Mouse (Mus musculus): ENCODE measurements around the gene Spata46. TPM values are rescaled to one million over a fixed set of nuclear protein-coding genes. Genes with fewer than 3 reads are reported as not detected.

Spata46 gene
- polyA plus RNA-seq, 1 experiment from 2014 or later, result 2.1 TPM

DNA sequence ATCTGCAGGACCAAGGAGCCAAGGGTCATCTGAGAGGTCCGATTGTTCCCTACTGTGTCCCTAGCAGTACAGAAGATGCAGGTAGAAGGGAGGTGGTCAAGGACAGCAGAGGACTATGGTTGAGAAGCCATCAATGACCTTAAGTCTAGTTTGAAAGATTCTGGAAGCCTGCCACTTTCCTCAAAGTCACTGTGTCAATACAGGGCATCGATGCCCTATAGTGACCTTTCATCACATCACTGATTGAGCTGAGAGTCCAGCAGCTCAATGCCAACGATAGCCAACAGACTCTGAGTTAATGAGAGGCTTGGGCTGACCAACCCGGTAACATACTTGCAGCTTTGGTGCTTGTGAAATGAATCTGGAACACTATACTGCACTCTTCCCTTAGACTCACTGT, 16.7 kb downstream of the Spata46 start:
- Histone ChIP-seq H3K27ac (ENCODE audit: low read length) (no peak overlapping the region), H3K9ac (replicated peaks; ENCODE audit: low read length) (no peak overlapping the region), H3K36me3 (ENCODE audit: insufficient read depth, low read length) (no peaks in the 10 kb centered on the region), H3K9me3 (ENCODE audit: low read length) (no peaks in the 10 kb centered on the region), H3K4me1 (ENCODE audit: insufficient read depth, low read length) (no peaks in the 10 kb centered on the region), H3K27me3 (ENCODE audit: insufficient read depth, low read length) (no peaks in the 10 kb centered on the region), H3K4me2 (replicated peaks; ENCODE audit: low read depth, low read length) (no peak overlapping the region), H3K4me3 (ENCODE audit: low read length) (no peak overlapping the region)
- 93% methylated on average over 4 of the region's 4 CpGs for WGBS
- no peak for ATAC-seq (ENCODE audit: low FRiP score, low TSS enrichment)

DNA sequence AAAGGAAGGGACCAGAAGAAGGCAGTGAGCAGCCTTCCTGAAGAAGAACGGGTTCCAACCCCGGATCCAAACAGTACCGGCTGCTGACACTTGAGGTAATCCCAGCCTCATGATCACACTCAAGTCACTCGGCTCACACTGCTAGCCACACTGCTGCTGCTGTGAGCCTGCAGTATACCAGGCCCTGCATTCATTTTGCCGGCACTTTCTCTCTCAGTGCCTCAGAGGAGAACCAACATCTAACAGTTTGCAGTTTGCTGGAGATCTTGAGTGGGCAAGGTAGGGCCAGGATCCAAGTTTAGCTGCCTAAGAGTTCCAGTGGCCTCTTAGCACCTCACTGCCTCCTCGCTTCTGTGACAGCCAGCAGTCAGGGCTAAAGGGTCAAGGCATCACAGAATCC, 23.3 kb downstream of the Spata46 start:
- no peak overlapping the region for H3K9ac ChIP-seq (replicated peaks; ENCODE audit: low read length)
- 74% methylated on average over 6 of the region's 6 CpGs for WGBS
- no peaks in the 10 kb centered on the region for H3K27me3 ChIP-seq (ENCODE audit: insufficient read depth, low read length)
- no peaks in the 10 kb centered on the region for H3K4me1 ChIP-seq (ENCODE audit: insufficient read depth, low read length)
- no peak for ATAC-seq (ENCODE audit: low FRiP score, low TSS enrichment)
- no peaks in the 10 kb centered on the region for H3K9me3 ChIP-seq (ENCODE audit: low read length)
- no peak overlapping the region for H3K4me3 ChIP-seq (ENCODE audit: low read length)
- no peak overlapping the region for H3K27ac ChIP-seq (ENCODE audit: low read length)
- H3K36me3 ChIP-seq (ENCODE audit: insufficient read depth, low read length), result no peaks in the 10 kb centered on the region
- H3K4me2 ChIP-seq (replicated peaks; ENCODE audit: low read depth, low read length), result no peak overlapping the region

DNA sequence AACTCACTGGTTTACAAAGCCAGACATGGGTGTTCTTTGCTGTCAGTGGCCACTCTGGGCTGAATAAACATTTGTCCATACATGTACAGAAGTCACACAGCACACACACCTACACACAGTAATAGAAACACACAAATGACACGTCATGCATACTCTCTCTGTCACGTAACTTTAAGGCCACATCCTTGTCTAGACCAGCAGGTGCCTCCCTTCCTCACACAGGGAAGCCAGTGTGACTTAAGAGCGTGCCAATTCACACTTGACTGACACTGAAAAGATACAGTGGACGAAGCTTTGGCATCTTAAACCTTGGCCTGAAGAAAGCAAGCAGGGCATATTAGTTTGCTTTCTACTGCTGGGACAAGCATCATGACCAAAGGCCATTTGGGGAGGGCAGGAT, 24.2 kb downstream of the Spata46 start:
- Histone ChIP-seq H3K9ac (replicated peaks; ENCODE audit: low read length) (no peak overlapping the region), H3K4me2 (replicated peaks; ENCODE audit: low read depth, low read length) (no peak overlapping the region), H3K27me3 (ENCODE audit: insufficient read depth, low read length) (no peaks in the 10 kb centered on the region), H3K9me3 (ENCODE audit: low read length) (no peaks in the 10 kb centered on the region), H3K4me3 (ENCODE audit: low read length) (no peak overlapping the region), H3K36me3 (ENCODE audit: insufficient read depth, low read length) (no peaks in the 10 kb centered on the region), H3K4me1 (ENCODE audit: insufficient read depth, low read length) (no peaks in the 10 kb centered on the region), H3K27ac (ENCODE audit: low read length) (no peak overlapping the region)
- 77% methylated on average over 4 of the region's 4 CpGs for WGBS
- no peak for ATAC-seq (ENCODE audit: low FRiP score, low TSS enrichment)

DNA sequence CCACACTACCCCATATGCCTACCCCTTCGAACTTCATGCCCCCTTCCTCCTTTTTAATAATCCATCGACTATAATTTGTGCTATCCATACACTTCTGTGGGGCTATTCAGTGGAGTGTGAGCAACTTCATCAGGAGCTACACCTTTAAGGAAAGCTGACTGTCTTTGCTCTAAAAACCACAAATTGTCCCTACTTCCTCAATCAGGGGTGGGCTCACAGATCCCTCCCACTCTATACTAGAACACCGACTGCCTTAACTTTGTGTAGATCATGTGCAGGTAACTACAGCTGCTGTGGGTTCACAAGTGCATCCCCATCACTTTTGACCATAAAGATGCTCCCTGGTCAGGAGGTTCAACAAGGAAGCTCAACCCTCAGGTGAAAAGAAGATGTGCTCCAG, 31.3 kb downstream of the Spata46 start:
- 95% methylated on average over 3 of the region's 3 CpGs for WGBS
- no peak for ATAC-seq (ENCODE audit: low FRiP score, low TSS enrichment)

DNA sequence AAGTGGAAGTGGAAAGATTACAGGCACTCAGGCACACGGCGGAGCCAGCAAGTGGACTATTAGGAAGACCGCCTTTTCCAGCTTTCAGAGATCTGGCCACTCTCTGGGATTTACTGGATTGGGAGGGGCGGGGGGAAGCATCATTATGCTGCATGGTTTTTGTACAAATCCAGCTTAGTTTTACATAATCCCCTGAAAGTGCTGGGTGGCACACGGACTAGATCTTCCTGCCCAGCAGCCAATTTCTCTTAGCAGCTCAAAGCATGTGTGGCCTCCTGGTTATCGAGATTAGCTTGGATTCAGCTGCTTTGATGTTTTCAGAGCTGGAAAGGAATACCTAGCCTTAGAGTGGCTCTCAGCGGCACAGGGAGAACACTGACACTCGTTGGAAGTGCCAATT, 34.5 kb downstream of the Spata46 start:
- Histone ChIP-seq H3K36me3 (ENCODE audit: insufficient read depth, low read length) (no peaks in the 10 kb centered on the region), H3K4me3 (ENCODE audit: low read length) (no peak overlapping the region), H3K4me2 (replicated peaks; ENCODE audit: low read depth, low read length) (no peak overlapping the region), H3K27me3 (ENCODE audit: insufficient read depth, low read length) (no peaks in the 10 kb centered on the region), H3K9me3 (ENCODE audit: low read length) (no peaks in the 10 kb centered on the region), H3K27ac (ENCODE audit: low read length) (no peak overlapping the region), H3K4me1 (ENCODE audit: insufficient read depth, low read length) (no peaks in the 10 kb centered on the region), H3K9ac (replicated peaks; ENCODE audit: low read length) (no peak overlapping the region)
- ATAC-seq (ENCODE audit: low FRiP score, low TSS enrichment), result no peak
- WGBS, result 72% methylated on average over 8 of the region's 8 CpGs

More for the DNA sequence above, 31.3 kb downstream of the Spata46 start:
- Histone ChIP-seq H3K9me3 (ENCODE audit: low read length) (no peaks in the 10 kb centered on the region), H3K27ac (ENCODE audit: low read length) (no peak overlapping the region), H3K4me3 (ENCODE audit: low read length) (no peak overlapping the region), H3K4me2 (replicated peaks; ENCODE audit: low read depth, low read length) (no peak overlapping the region), H3K4me1 (ENCODE audit: insufficient read depth, low read length) (no peaks in the 10 kb centered on the region), H3K36me3 (ENCODE audit: insufficient read depth, low read length) (no peaks in the 10 kb centered on the region), H3K9ac (replicated peaks; ENCODE audit: low read length) (no peak overlapping the region), H3K27me3 (ENCODE audit: insufficient read depth, low read length) (no peaks in the 10 kb centered on the region)

DNA sequence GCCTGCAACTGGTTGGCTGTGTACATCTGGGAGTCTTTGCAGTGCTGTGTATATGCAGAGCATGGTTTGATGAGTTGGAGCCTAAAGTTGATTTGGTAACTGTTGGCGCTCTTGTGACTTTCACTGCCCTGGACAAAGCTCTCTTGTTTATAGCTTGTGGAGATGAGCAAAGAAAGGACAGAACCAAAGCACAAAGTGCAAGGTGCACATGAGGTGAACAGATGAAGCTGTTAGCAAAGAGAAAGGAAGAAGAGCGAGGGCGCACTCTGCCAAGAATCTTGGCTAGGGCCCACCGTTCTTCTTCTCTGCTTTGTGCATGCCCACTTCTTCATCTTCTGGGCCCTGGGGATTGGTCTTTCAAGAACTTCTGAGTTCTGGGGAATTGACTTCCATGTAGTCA, 35.3 kb downstream of the Spata46 start:
- no peak for ATAC-seq (ENCODE audit: low FRiP score, low TSS enrichment)

DNA sequence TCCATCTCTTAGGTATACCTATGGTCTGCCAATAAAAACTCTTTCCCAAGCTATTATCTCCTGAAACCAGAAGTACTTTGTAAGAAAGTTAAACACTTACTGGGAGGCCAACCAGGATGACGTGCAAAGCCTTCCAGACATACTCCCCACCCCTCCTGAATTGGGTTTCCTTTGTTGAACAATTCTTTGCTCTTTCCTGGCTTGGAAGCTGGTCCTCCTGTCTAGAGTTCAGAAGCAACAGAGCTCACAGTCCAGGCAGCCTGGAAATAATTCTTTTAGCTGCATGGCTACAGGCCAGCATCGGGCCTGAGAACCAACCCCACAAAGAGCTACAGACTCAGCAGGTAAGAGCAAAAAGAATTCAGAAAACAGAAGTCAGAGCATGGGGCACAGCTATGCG, 37.7 kb downstream of the Spata46 start:
- Histone ChIP-seq H3K4me3 (ENCODE audit: low read length) (no peak overlapping the region), H3K27ac (ENCODE audit: low read length) (no peak overlapping the region), H3K36me3 (ENCODE audit: insufficient read depth, low read length) (no peaks in the 10 kb centered on the region), H3K9ac (replicated peaks; ENCODE audit: low read length) (no peak overlapping the region), H3K4me2 (replicated peaks; ENCODE audit: low read depth, low read length) (no peak overlapping the region), H3K27me3 (ENCODE audit: insufficient read depth, low read length) (no peaks in the 10 kb centered on the region), H3K4me1 (ENCODE audit: insufficient read depth, low read length) (no peaks in the 10 kb centered on the region), H3K9me3 (ENCODE audit: low read length) (no peaks in the 10 kb centered on the region)
- ATAC-seq (ENCODE audit: low FRiP score, low TSS enrichment), result no peak
- WGBS, result 76% methylated on average over 3 of the region's 3 CpGs

More for the DNA sequence above, 35.3 kb downstream of the Spata46 start:
- Histone ChIP-seq H3K9me3 (ENCODE audit: low read length) (no peaks in the 10 kb centered on the region), H3K9ac (replicated peaks; ENCODE audit: low read length) (no peak overlapping the region), H3K4me3 (ENCODE audit: low read length) (no peak overlapping the region), H3K4me1 (ENCODE audit: insufficient read depth, low read length) (no peaks in the 10 kb centered on the region), H3K36me3 (ENCODE audit: insufficient read depth, low read length) (no peaks in the 10 kb centered on the region), H3K27ac (ENCODE audit: low read length) (no peak overlapping the region), H3K4me2 (replicated peaks; ENCODE audit: low read depth, low read length) (no peak overlapping the region), H3K27me3 (ENCODE audit: insufficient read depth, low read length) (no peaks in the 10 kb centered on the region)
- 96% methylated on average over 4 of the region's 4 CpGs for WGBS

DNA sequence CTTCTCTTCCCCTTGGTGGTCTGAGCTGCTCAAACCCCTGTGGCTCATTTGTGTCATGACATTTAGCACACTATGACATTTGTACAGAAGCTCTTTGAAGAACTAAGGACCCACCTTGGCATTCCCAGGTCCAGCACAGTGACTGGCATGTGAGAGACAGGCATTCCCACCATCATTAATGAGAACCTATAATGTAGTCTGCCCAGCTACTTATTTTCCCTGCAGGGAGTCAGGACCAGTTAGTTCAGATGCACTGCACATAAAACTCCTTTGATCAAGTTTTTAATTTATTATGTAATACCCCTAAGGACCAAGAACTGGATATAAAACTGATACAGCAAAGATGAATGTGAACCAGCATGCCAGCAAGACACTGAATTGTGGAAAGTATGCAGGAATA, 42.5 kb downstream of the Spata46 start:
- Histone ChIP-seq H3K9ac (replicated peaks; ENCODE audit: low read length) (no peak overlapping the region), H3K9me3 (ENCODE audit: low read length) (no peaks in the 10 kb centered on the region), H3K27me3 (ENCODE audit: insufficient read depth, low read length) (no peaks in the 10 kb centered on the region), H3K4me2 (replicated peaks; ENCODE audit: low read depth, low read length) (no peak overlapping the region), H3K27ac (ENCODE audit: low read length) (no peak overlapping the region), H3K4me1 (ENCODE audit: insufficient read depth, low read length) (no peaks in the 10 kb centered on the region), H3K36me3 (ENCODE audit: insufficient read depth, low read length) (no peaks in the 10 kb centered on the region), H3K4me3 (ENCODE audit: low read length) (no peak overlapping the region)
- no peak for ATAC-seq (ENCODE audit: low FRiP score, low TSS enrichment)

DNA sequence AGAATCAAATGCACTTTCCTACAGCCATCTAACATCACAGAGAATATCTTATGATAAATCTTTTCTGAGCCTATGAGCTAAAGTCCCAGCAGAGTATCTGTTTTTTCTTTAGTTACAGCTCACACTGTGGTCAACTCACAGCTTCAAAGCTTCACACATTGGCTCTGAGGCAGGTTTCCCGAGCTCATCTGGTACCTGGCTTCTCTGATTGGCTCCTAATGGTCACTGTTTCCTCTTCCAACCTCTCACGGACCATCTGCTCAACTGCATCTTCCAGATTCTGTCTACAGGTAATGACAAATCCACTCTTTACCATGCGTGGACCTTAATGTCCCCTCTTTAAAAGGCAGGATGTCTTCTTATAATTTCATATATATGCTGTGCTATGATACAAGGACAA, 44.7 kb downstream of the Spata46 start:
- Histone ChIP-seq H3K4me3 (ENCODE audit: low read length) (no peak overlapping the region), H3K4me1 (ENCODE audit: insufficient read depth, low read length) (no peaks in the 10 kb centered on the region), H3K36me3 (ENCODE audit: insufficient read depth, low read length) (no peaks in the 10 kb centered on the region), H3K9ac (replicated peaks; ENCODE audit: low read length) (no peak overlapping the region), H3K27me3 (ENCODE audit: insufficient read depth, low read length) (no peaks in the 10 kb centered on the region), H3K27ac (ENCODE audit: low read length) (no peak overlapping the region), H3K4me2 (replicated peaks; ENCODE audit: low read depth, low read length) (no peak overlapping the region), H3K9me3 (ENCODE audit: low read length) (no peaks in the 10 kb centered on the region)
- no peak for ATAC-seq (ENCODE audit: low FRiP score, low TSS enrichment)
- WGBS, result 65% methylated on average over 3 of the region's 3 CpGs

DNA sequence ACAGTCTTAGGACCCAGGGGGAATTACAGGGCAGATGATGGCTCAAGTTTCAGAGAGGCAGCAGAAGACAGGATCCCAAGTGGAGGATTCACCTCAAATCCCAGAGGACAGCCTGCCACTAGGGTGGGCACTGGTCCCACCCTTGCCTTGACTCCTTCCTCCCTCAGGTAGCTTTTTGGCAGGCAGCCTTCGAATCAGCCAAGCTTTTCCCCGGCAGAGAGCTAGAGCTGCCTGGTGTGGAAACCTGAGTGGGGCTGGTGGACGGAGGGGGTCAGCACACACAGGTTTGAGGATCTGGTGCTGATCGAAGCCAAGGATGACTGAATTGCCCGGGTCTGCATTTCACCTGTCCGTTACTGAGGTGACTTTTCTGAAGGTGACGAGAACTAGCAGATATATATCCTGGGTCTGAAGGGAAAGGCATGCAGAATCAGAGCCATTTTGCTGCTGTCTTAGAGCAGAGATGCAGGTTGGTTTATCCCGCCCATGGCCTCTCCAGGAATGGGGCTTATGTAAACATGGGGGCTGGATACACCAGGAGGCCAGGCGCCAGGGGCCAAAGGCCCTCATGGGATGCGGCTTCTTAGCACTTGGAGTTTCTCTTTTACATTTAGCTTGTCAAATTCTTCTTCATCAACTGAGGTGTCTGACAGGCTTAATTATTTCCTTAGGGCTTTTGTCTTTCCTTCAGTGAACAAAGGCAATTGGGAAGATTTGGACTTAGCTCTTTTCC, 51.7 kb downstream of the Spata46 start:
- no peaks in the 10 kb centered on the region; the same call in 1 of the 2 replicates for H3K27me3 ChIP-seq (ENCODE audit: insufficient read depth, low read length)
- no peaks in the 10 kb centered on the region for H3K9me3 ChIP-seq (ENCODE audit: low read length)
- no peak overlapping the region for H3K27ac ChIP-seq (ENCODE audit: low read length)
- no peaks in the 10 kb centered on the region for H3K36me3 ChIP-seq (ENCODE audit: insufficient read depth, low read length)
- H3K4me2 ChIP-seq (replicated peaks; ENCODE audit: low read depth, low read length), result no peak overlapping the region; the same call in 1 of the 2 replicates
- H3K4me3 ChIP-seq (ENCODE audit: low read length), result no peak overlapping the region
- H3K4me1 ChIP-seq (ENCODE audit: insufficient read depth, low read length), result peaks cover 6% of the 10 kb centered on the region
- peak; percentile 80 for ATAC-seq (ENCODE audit: low FRiP score, low TSS enrichment)
- H3K9ac ChIP-seq (replicated peaks; ENCODE audit: low read length), result no peak overlapping the region
- 38% methylated on average over 10 of the region's 10 CpGs for WGBS

All from kidney, embryonic 16.5 days (tissue).